Mouse (Mus musculus): Measurements from ENCODE around the gene Gm21883. TPM values are rescaled to one million over a fixed set of nuclear protein-coding genes. Genes with fewer than 3 reads are reported as not detected.
"Not testable (repeated sequence)": the region's sequence is repeated elsewhere in the genome, so short reads cannot be mapped to it uniquely, and the experiment has no call there.

Gene Gm21883
- total RNA-seq (2014; rRNA removed) (not detected in 2 replicates), polyA plus RNA-seq (2015; fragmentation: Nextera tagmentation; extraction: Ambion mirVana) (not detected in 2 replicates)

DNA sequence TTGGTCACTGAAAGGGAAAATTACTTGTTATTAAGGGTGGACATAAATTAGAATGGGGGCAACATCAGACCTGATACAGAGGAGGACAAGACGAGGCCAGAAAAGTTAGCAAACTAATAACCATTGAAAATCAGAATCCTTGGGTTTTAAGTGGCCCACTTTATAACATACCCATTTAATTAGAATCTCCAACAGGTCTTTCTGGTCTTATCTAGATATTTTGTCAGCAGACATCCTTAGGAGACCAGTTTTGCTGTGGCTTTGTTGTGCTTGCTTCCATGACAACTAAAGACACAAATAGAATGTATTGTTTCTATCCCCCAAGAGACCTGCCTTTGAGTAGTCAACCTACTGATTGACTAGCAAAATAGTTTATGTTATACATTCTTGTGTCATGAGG, at the start of gene Gm21883:
TSS of gene Gm21883 (minus strand) at position 101 of the 400 bp plus-strand sequence.
- not testable (repeated sequence) for H3K4me1 ChIP-seq (ENCODE audit: insufficient read depth, low read length); H3K4me2 ChIP-seq (ENCODE audit: low read depth, low read length, poor library complexity, severe bottlenecking); ATAC-seq (ENCODE audit: low FRiP score); H3K27ac ChIP-seq (ENCODE audit: low read depth, low read length); H3K27me3 ChIP-seq (ENCODE audit: insufficient read depth, low read length); H3K9me3 ChIP-seq (ENCODE audit: low read length); H3K36me3 ChIP-seq (ENCODE audit: insufficient read depth, low read length); H3K4me3 ChIP-seq (ENCODE audit: low read depth, low read length); H3K9ac ChIP-seq (replicated peaks; ENCODE audit: low read length, poor library complexity, severe bottlenecking); DNase-seq (ENCODE audit: low spot score)
- WGBS = no CpG with 5 or more reads among the region's 1 CpGs

DNA sequence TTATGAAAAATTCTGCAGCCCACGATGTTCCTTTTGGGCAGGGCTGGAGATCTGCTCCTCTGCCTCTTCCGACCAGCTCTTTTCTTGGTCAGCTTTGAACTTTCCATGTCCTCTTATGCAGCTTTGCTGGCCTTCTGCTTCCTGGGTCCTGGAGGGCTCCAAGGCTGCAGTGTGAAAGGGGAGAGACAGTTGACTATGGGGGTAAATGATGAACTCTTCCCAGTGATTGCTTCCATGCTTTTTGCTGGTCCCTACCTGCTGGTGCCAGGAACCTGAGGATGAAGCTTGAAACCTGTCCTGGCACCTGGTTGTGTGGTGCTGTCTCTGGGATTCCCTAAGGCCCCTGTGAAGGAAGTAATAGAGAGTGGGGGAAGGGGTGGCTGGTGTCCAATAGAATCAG, 44.7 kb upstream of the Gm21883 start, which contains the start of gene Spin2e:
TSS of gene Spin2e (minus strand) at position 101 of the 400 bp plus-strand sequence.
- H3K9me3 ChIP-seq (ENCODE audit: low read length); H3K4me2 ChIP-seq (ENCODE audit: low read depth, low read length, poor library complexity, severe bottlenecking); DNase-seq (ENCODE audit: low spot score); ATAC-seq (ENCODE audit: low FRiP score); H3K9ac ChIP-seq (replicated peaks; ENCODE audit: low read length, poor library complexity, severe bottlenecking); H3K27ac ChIP-seq (ENCODE audit: low read depth, low read length); H3K36me3 ChIP-seq (ENCODE audit: insufficient read depth, low read length); H3K4me1 ChIP-seq (ENCODE audit: insufficient read depth, low read length); H3K4me3 ChIP-seq (ENCODE audit: low read depth, low read length); H3K27me3 ChIP-seq (ENCODE audit: insufficient read depth, low read length): not testable (repeated sequence)
- WGBS = 88% methylated on average over 1 of the region's 2 CpGs

Other genes starting within 250 kb of the Gm21883 start
- gene Btbd35f26, start 237.8 kb downstream of the Gm21883 start, total RNA-seq (2014; rRNA removed) = not detected in 2 replicates
- not detected in 2 replicates for gene Btbd35f26, start 237.8 kb downstream of the Gm21883 start, polyA plus RNA-seq (2015; fragmentation: Nextera tagmentation; extraction: Ambion mirVana)
- gene Btbd35f19, start 190.4 kb downstream of the Gm21883 start, total RNA-seq (2014; rRNA removed) = not detected in 2 replicates
- gene Btbd35f19, start 190.4 kb downstream of the Gm21883 start, polyA plus RNA-seq (2015; fragmentation: Nextera tagmentation; extraction: Ambion mirVana) = not detected in 2 replicates
- gene Spin2e, start 44.6 kb upstream of the Gm21883 start, total RNA-seq (2014; rRNA removed) = not detected in 2 replicates
- gene Spin2e, start 44.6 kb upstream of the Gm21883 start, polyA plus RNA-seq (2015; fragmentation: Nextera tagmentation; extraction: Ambion mirVana) = not detected in 2 replicates
- gene Btbd35f25, start 142.9 kb upstream of the Gm21883 start, total RNA-seq (2014; rRNA removed) = not detected in 2 replicates
- not detected in 2 replicates for gene Btbd35f25, start 142.9 kb upstream of the Gm21883 start, polyA plus RNA-seq (2015; fragmentation: Nextera tagmentation; extraction: Ambion mirVana)